Mouse (Mus musculus) MEL (cell line): ENCODE data around the gene Zfp60. TPM values are rescaled to one million over a fixed set of nuclear protein-coding genes. Genes with fewer than 3 reads are reported as not detected.
A peak's percentile ranks its signal among the peaks of the same experiment; 100 is the strongest.

Experiments used
- DNase-seq: peaks from one replicate; pipeline ENCODE4 v3.0.0; 2011; ENCODE audit warnings: low read depth, low spot score
- H3K27ac ChIP-seq: 2 replicates; pipeline ENCODE4 v1.5.1; 2012; ENCODE audit warnings: low read depth, mild to moderate bottlenecking, control low read depth, low read length, moderate library complexity; ENCODE audit not compliant: control insufficient read depth
- H3K27me3 ChIP-seq, 2 experiments: fragments of 150-350 bp in 1 of 2; sonication (generic) in 1 of 2; 2 replicates each; pipeline ENCODE4 v1.6.1; 2012; ENCODE audit warnings: low read length in 2 of 2, mild to moderate bottlenecking in 2 of 2, improper control_type of control experiment in 1 of 2, moderate library complexity in 1 of 2; ENCODE audit not compliant: insufficient read depth in 2 of 2, control insufficient read depth in 1 of 2
- H3K36me3 ChIP-seq, 2 experiments: 2 replicates each; pipeline ENCODE4 v1.6.1; 2012 to 2014; ENCODE audit warnings: low read length in 2 of 2, improper control_type of control experiment in 1 of 2, inconsistent platforms in 1 of 2, mild to moderate bottlenecking in 1 of 2; ENCODE audit not compliant: insufficient read depth in 2 of 2, control insufficient read depth in 1 of 2
- H3K4me1 ChIP-seq, 2 experiments: fragments of 150-350 bp in 1 of 2; sonication (generic) in 1 of 2; 2 replicates each; pipeline ENCODE4 v1.6.1; 2012; ENCODE audit warnings: low read length in 2 of 2, improper control_type of control experiment in 1 of 2, mild to moderate bottlenecking in 1 of 2; ENCODE audit not compliant: insufficient read depth in 2 of 2, control insufficient read depth in 1 of 2
- H3K4me3 ChIP-seq, 2 experiments: fragments of 150-350 bp in 1 of 2; sonication (generic) in 1 of 2; 2 replicates each; pipeline ENCODE4 v1.5.1; 2012; ENCODE audit warnings: low read depth in 2 of 2, low read length in 2 of 2, mild to moderate bottlenecking in 2 of 2, moderate library complexity in 2 of 2, control low read depth in 1 of 2, improper control_type of control experiment in 1 of 2; ENCODE audit not compliant: control insufficient read depth in 1 of 2, insufficient read depth in 1 of 2
- H3K79me2 ChIP-seq: 2 replicates; pipeline ENCODE4 v1.6.1; 2012; ENCODE audit warnings: mild to moderate bottlenecking, low read length, moderate library complexity; ENCODE audit not compliant: control insufficient read depth, poor library complexity, insufficient read depth
- H3K9ac ChIP-seq: 2 replicates; pipeline ENCODE4 v1.6.1; 2012; ENCODE audit warnings: low read depth, mild to moderate bottlenecking, control low read depth, low read length, moderate library complexity; ENCODE audit not compliant: control insufficient read depth, poor library complexity, severe bottlenecking
- H3K9me3 ChIP-seq: fragments of 150-350 bp; sonication (generic); replicated peaks from 2 replicates; pipeline ENCODE4 v1.6.1; 2012; ENCODE audit warnings: mild to moderate bottlenecking, low read length, improper control_type of control experiment, moderate library complexity; ENCODE audit not compliant: insufficient read depth
- CHD2 ChIP-seq: IDR thresholded peaks from 2 replicates; pipeline ENCODE4 v1.6.1; 2011; ENCODE audit warnings: low read length, improper control_type of control experiment
- E2F4 ChIP-seq: IDR thresholded peaks from 2 replicates; pipeline ENCODE4 v1.6.1; 2011; ENCODE audit warnings: low read depth, low read length, improper control_type of control experiment, borderline replicate concordance
- ELF1 ChIP-seq: IDR thresholded peaks from 2 replicates; pipeline ENCODE4 v1.6.1; 2014; ENCODE audit warnings: low read depth, mild to moderate bottlenecking, inconsistent platforms, low read length, improper control_type of control experiment, moderate library complexity
- EP300 ChIP-seq, 2 experiments: IDR thresholded peaks; 2 replicates each; pipeline ENCODE4 v1.6.1; 2011; ENCODE audit warnings: improper control_type of control experiment in 2 of 2, low read length in 2 of 2, low read depth in 1 of 2, mild to moderate bottlenecking in 1 of 2
- GABPA ChIP-seq: IDR thresholded peaks from 2 replicates; pipeline ENCODE4 v1.6.1; 2012; ENCODE audit warnings: low read depth, mild to moderate bottlenecking, inconsistent platforms, low read length, improper control_type of control experiment, moderate library complexity
- HCFC1 ChIP-seq: IDR thresholded peaks from 2 replicates; pipeline ENCODE4 v1.6.1; 2012; ENCODE audit warnings: low read depth, mild to moderate bottlenecking, inconsistent platforms, low read length, improper control_type of control experiment, moderate library complexity
- JUND ChIP-seq: IDR thresholded peaks from 2 replicates; pipeline ENCODE4 v1.6.1; 2011; ENCODE audit warnings: low read depth, mild to moderate bottlenecking, improper control_type of control experiment, low read length
- MAX ChIP-seq: IDR thresholded peaks from 2 replicates; pipeline ENCODE4 v1.6.1; 2011; ENCODE audit warnings: low read length, improper control_type of control experiment
- MAZ ChIP-seq: IDR thresholded peaks from 2 replicates; pipeline ENCODE4 v1.6.1; 2012; ENCODE audit warnings: low read depth, mild to moderate bottlenecking, inconsistent platforms, low read length, improper control_type of control experiment
- MXI1 ChIP-seq: IDR thresholded peaks from 2 replicates; pipeline ENCODE4 v1.6.1; 2011; ENCODE audit warnings: mild to moderate bottlenecking, low read depth, low read length, improper control_type of control experiment
- NELFE ChIP-seq: IDR thresholded peaks from 2 replicates; pipeline ENCODE4 v1.6.1; 2011; ENCODE audit warnings: low read depth, low read length, improper control_type of control experiment
- POLR2AphosphoS2 ChIP-seq: IDR thresholded peaks from 2 replicates; pipeline ENCODE4 v1.6.1; 2011; ENCODE audit warnings: low read length, improper control_type of control experiment
- POLR2AphosphoS5 ChIP-seq: IDR thresholded peaks from 2 replicates; pipeline ENCODE4 v1.6.1; 2012; ENCODE audit warnings: low read depth, borderline replicate concordance, mild to moderate bottlenecking, inconsistent platforms, low read length, moderate library complexity, mixed read lengths
- RCOR1 ChIP-seq: IDR thresholded peaks from 2 replicates; pipeline ENCODE4 v1.6.1; 2012; ENCODE audit warnings: low read depth, mild to moderate bottlenecking, inconsistent platforms, low read length, improper control_type of control experiment
- TBP ChIP-seq: IDR thresholded peaks from 2 replicates; pipeline ENCODE4 v1.8.0; 2011; ENCODE audit warnings: low read depth, low read length, improper control_type of control experiment
- TCF12 ChIP-seq: IDR thresholded peaks from 2 replicates; pipeline ENCODE4 v1.6.1; 2014; ENCODE audit warnings: low read depth, mild to moderate bottlenecking, inconsistent platforms, low read length, improper control_type of control experiment, moderate library complexity
- UBTF ChIP-seq: IDR thresholded peaks from 2 replicates; pipeline ENCODE4 v1.6.1; 2012; ENCODE audit warnings: low read depth, mild to moderate bottlenecking, inconsistent platforms, low read length, improper control_type of control experiment, moderate library complexity, borderline replicate concordance; ENCODE audit not compliant: insufficient read depth
- USF2 ChIP-seq, 2 experiments: IDR thresholded peaks; 2 replicates each; pipeline ENCODE4 v1.6.1; 2011 to 2012; ENCODE audit warnings: improper control_type of control experiment in 2 of 2, low read length in 2 of 2, borderline replicate concordance in 1 of 2, inconsistent platforms in 1 of 2, low read depth in 1 of 2, mild to moderate bottlenecking in 1 of 2; ENCODE audit not compliant: insufficient read depth in 1 of 2
- ZKSCAN1 ChIP-seq: IDR thresholded peaks from 2 replicates; pipeline ENCODE4 v1.6.1; 2012; ENCODE audit warnings: low read depth, mild to moderate bottlenecking, inconsistent platforms, low read length, improper control_type of control experiment, moderate library complexity
- ZMIZ1 ChIP-seq: IDR thresholded peaks from 2 replicates; pipeline ENCODE4 v1.6.1; 2012; ENCODE audit warnings: low read depth, mild to moderate bottlenecking, inconsistent platforms, low read length, improper control_type of control experiment, moderate library complexity
- polyA plus RNA-seq, 2 experiments: library from polyadenylated mRNA; stranded (reverse) in 1 of 2; unstranded in 1 of 2; fragments of >175 nt in 1 of 2; fragments of >200 nt in 1 of 2; gene quantifications; 2 replicates each; pipeline versions ENCODE4 v1.2.1 to v1.2.4; 2012; ENCODE audit warnings: low replicate concordance in 2 of 2, low read depth in 1 of 2; ENCODE audit not compliant: insufficient read length in 2 of 2, insufficient read depth in 1 of 2, missing spikeins in 1 of 2
- total RNA-seq: library from RNA; depleted of rRNA; stranded (reverse); fragments of 300-350 nt; gene quantifications from 2 replicates; pipeline ENCODE4 v1.2.3, GENCODE M21; 2012

The Zfp60 gene
- total and polyA plus RNA-seq, 3 experiments: 4.2 to 137 (median 6.7) TPM

DNA sequence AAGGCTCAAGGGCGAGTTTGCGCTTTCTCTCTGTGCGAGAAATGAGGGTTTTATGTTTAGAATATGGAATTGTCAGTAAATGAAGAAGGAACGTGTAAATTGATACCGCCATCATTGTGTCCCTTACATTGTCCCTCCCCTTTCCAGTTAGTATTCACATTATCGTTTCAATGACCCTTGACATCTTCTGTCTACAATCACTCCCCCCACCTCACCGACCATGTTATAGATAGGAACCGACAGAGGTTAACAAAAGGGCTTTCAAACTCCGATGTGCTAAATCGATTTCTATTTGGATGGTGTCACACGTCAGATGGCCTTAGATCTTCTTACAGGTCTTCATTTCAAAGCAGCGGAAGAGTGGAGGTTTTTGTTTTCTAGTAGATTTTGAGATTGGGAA is 757 bp downstream of the Zfp60 start:
- Histone ChIP-seq H3K27me3 (no peaks in the 10 kb centered on the region), H3K4me1 (peaks cover 0 to 6% of the 10 kb centered on the region in 2 experiments; a peak in 2 of 4 replicates), H3K4me3 (peak overlapping the region; percentile 80 to 82), H3K36me3 (peaks cover 0 to 6% of the 10 kb centered on the region in 2 experiments; a peak in 2 of 4 replicates), H3K79me2 (peaks cover 22% of the 10 kb centered on the region), H3K27ac (peak overlapping the region; percentile 74; the same call in 1 of the 2 replicates), H3K9me3 (no peaks in the 10 kb centered on the region), H3K9ac (peak overlapping the region; percentile 70)
- no peak for DNase-seq
- TF ChIP-seq ZMIZ1 (no peak), RCOR1 (0 out of 2 replicates have a peak, but pooled peaks have one; percentile 31), NELFE (no peak), ELF1 (no peak)

DNA sequence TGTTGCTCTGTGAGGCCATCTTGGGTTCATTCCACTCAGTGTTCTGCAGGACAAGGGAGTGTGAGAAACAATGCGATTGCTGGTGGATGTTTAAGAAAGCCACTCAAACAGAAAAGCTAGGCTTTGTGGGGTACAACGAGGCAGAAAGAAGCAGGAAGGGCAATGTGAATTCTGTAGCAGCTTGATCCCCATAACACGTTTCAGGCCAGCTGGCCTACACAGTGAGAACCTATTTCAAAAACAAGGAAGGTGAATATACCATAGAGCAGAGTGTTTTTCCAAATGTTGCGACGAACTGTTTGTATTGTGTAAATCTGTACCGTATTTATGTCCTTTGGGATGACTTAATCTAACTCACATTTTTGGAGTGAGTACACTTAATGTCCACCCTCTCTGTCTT is 1.3 kb downstream of the Zfp60 start:
- no peak for DNase-seq
- no peak overlapping the region for H3K27ac ChIP-seq
- no peaks in the 10 kb centered on the region for H3K9me3 ChIP-seq
- peaks cover 0 to 6% of the 10 kb centered on the region in 2 experiments; a peak in 2 of 4 replicates for H3K36me3 ChIP-seq
- H3K27me3 ChIP-seq: no peaks in the 10 kb centered on the region
- no peak overlapping the region for H3K4me3 ChIP-seq
- H3K79me2 ChIP-seq: peaks cover 22% of the 10 kb centered on the region
- H3K9ac ChIP-seq: no peak overlapping the region
- TF ChIP-seq MAZ: no peak
- H3K4me1 ChIP-seq: peaks cover 0 to 6% of the 10 kb centered on the region in 2 experiments; a peak in 2 of 4 replicates

DNA sequence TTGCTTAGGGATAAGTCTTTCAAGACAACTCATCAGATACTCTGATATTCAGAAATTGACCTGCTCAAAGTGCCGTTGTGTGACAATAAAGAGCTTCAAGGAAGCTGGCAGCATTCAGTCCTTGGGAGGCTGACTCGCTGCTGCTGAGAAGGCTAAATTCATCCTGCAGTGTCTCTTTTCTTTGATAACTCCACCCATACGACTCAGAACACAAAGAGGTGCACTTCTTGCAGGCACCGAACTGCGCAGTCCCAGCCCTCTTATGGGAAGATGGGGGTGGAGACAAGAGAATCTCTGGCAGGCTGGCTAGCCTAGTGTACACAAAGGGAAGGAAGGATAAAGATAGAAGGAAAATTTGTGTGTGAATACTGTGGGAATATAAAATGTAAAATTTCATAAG is 4.3 kb downstream of the Zfp60 start:
- H3K4me3 ChIP-seq: no peak overlapping the region
- DNase-seq: no peak
- peaks cover 6 to 10% of the 10 kb centered on the region in 2 experiments for H3K36me3 ChIP-seq
- H3K9ac ChIP-seq: no peak overlapping the region
- no peak overlapping the region for H3K27ac ChIP-seq
- H3K79me2 ChIP-seq: peaks cover 22% of the 10 kb centered on the region
- TF ChIP-seq RCOR1 (no peak), MAX (no peak), GABPA (no peak), CHD2 (no peak), MXI1 (no peak), USF2 (IDR thresholded peaks at IDR 0.05; ENCODE audit: borderline replicate concordance in 1 of 2, insufficient read depth in 1 of 2, low read depth in 1 of 2, low read length in 2 of 2) (no peak), POLR2AphosphoS5 (no peak), UBTF (no peak), EP300 (IDR thresholded peaks at IDR 0.05; ENCODE audit: low read depth in 1 of 2, low read length in 2 of 2) (no peak), E2F4 (no peak), ZKSCAN1 (no peak), TCF12 (no peak), ZMIZ1 (no peak), TBP (no peak), HCFC1 (no peak), JUND (no peak), POLR2AphosphoS2 (no peak)
- no peaks in the 10 kb centered on the region for H3K9me3 ChIP-seq
- no peaks in the 10 kb centered on the region for H3K27me3 ChIP-seq
- peaks cover 0 to 6% of the 10 kb centered on the region in 2 experiments; a peak in 2 of 4 replicates for H3K4me1 ChIP-seq
